Mouse (Mus musculus) midbrain, embryonic 11.5 days (tissue): ENCODE data around the gene Limk1. TPM values are rescaled to one million over a fixed set of nuclear protein-coding genes. Genes with fewer than 3 reads are reported as not detected.
A peak's percentile ranks its signal among the peaks of the same experiment; 100 is the strongest.

Experiments
- ATAC-seq: fragments of 200-750 bp; cut with Nextera tagmentation; 2 replicates; pipeline ENCODE4 v1.8.0; 2017; ENCODE audit warnings: moderate TSS enrichment, moderate library complexity; ENCODE audit not compliant: low FRiP score
- DNase-seq: peaks from one replicate; pipeline ENCODE4 v3.0.0; 2015; ENCODE audit warnings: low spot score; ENCODE audit errors: missing footprints
- H3K27ac ChIP-seq: fragments of 300-500 bp; sonication (generic); 2 replicates; pipeline ENCODE4 v1.5.1; 2014; ENCODE audit warnings: low read depth, low read length
- H3K27me3 ChIP-seq: fragments of 300-500 bp; sonication (generic); 2 replicates; pipeline ENCODE4 v1.6.1; 2014; ENCODE audit warnings: mild to moderate bottlenecking, low read length, moderate library complexity, mixed read lengths; ENCODE audit not compliant: control insufficient read depth, insufficient read depth
- H3K36me3 ChIP-seq: fragments of 300-500 bp; sonication (generic); 2 replicates; pipeline ENCODE4 v1.6.1; 2014; ENCODE audit warnings: mild to moderate bottlenecking, low read length, moderate library complexity, mixed read lengths; ENCODE audit not compliant: control insufficient read depth, insufficient read depth
- H3K4me1 ChIP-seq: fragments of 300-500 bp; sonication (generic); 2 replicates; pipeline ENCODE4 v1.6.1; 2014; ENCODE audit warnings: low read length; ENCODE audit not compliant: control insufficient read depth, insufficient read depth
- H3K4me2 ChIP-seq: fragments of 300-500 bp; sonication (generic); 2 replicates; pipeline ENCODE4 v1.6.1; 2014; ENCODE audit warnings: mild to moderate bottlenecking, moderate library complexity
- H3K4me3 ChIP-seq: fragments of 300-500 bp; sonication (generic); 2 replicates; pipeline ENCODE4 v1.5.1; 2014; ENCODE audit warnings: low read depth, low read length
- H3K9ac ChIP-seq: fragments of 300-500 bp; sonication (generic); 2 replicates; pipeline ENCODE4 v1.6.1; 2014; ENCODE audit warnings: low read length
- H3K9me3 ChIP-seq: fragments of 300-500 bp; sonication (generic); 2 replicates; pipeline ENCODE4 v1.6.1; 2016; ENCODE audit warnings: low read length; ENCODE audit not compliant: control insufficient read depth
- WGBS: fragments of 180-500 bp; shearing (Covaris S2); extraction: QIAGEN DNeasy Blood & Tissue Kit; methylation state at CpG from one replicate; pipeline ENCODE4 v1.1.7; 2014; 5-methylcytosine and 5-hydroxymethylcytosine counted together
- polyA plus RNA-seq: library from polyadenylated mRNA; unstranded; fragments of >200 nt; fragmentation: Nextera tagmentation; extraction: Ambion mirVana; gene quantifications from 2 replicates; pipeline ENCODE4 v1.2.1, GENCODE M21; 2014

The Limk1 gene
- 8.4 and 9.1 TPM in 2 replicates for polyA plus RNA-seq

GRCm38 (mm10) chr5:134688086-134688717, at the start of gene Limk1:
Gene Limk1, minus strand, starts transcription at chr5:134688598.
- DNase-seq: no peak
- 1% methylated on average over 61 of the region's 69 CpGs for WGBS

GRCm38 (mm10) chr5:134734920-134735319, 46.5 kb upstream of the Limk1 start:
- Histone ChIP-seq H3K4me3 (no peak overlapping the region), H3K27me3 (no peaks in the 10 kb centered on the region), H3K27ac (no peak overlapping the region), H3K4me2 (no peak overlapping the region), H3K4me1 (no peaks in the 10 kb centered on the region), H3K36me3 (no peaks in the 10 kb centered on the region), H3K9ac (no peak overlapping the region), H3K9me3 (no peaks in the 10 kb centered on the region)
- DNase-seq (peak; percentile 85), ATAC-seq (no peak)
- 88% methylated on average over 2 of the region's 2 CpGs for WGBS

More at GRCm38 (mm10) chr5:134688086-134688717, at the start of gene Limk1:
- Histone ChIP-seq H3K4me3 (peak within 1 kb of the TSS; percentile 79), H3K27me3 (no peaks in the 10 kb centered on the region), H3K4me1 (peaks cover 9% of the 10 kb centered on the region), H3K36me3 (no peaks in the 10 kb centered on the region), H3K9me3 (no peaks in the 10 kb centered on the region), H3K9ac (peak within 1 kb of the TSS; percentile 84), H3K4me2 (peak within 1 kb of the TSS; percentile 92), H3K27ac (peak within 1 kb of the TSS; percentile 61)
- peak; percentile 31 for ATAC-seq

GRCm38 (mm10) chr5:134734072-134734471, 45.7 kb upstream of the Limk1 start:
- Histone ChIP-seq H3K4me2 (no peak overlapping the region), H3K9me3 (no peaks in the 10 kb centered on the region), H3K4me1 (no peaks in the 10 kb centered on the region), H3K27ac (no peak overlapping the region), H3K9ac (no peak overlapping the region), H3K36me3 (no peaks in the 10 kb centered on the region), H3K4me3 (no peak overlapping the region), H3K27me3 (no peaks in the 10 kb centered on the region)
- ATAC-seq (no peak), DNase-seq (peak; percentile 0)
- 80% methylated on average over 5 of the region's 5 CpGs for WGBS

GRCm38 (mm10) chr5:134733241-134733640, 44.8 kb upstream of the Limk1 start:
- Histone ChIP-seq H3K4me3 (no peak overlapping the region), H3K4me1 (no peaks in the 10 kb centered on the region), H3K36me3 (no peaks in the 10 kb centered on the region), H3K27ac (no peak overlapping the region), H3K4me2 (no peak overlapping the region), H3K27me3 (no peaks in the 10 kb centered on the region), H3K9ac (no peak overlapping the region), H3K9me3 (no peaks in the 10 kb centered on the region)
- WGBS: 77% methylated on average over 4 of the region's 4 CpGs
- no peak for ATAC-seq
- DNase-seq: peak; percentile 73

GRCm38 (mm10) chr5:134729124-134729523, 40.7 kb upstream of the Limk1 start:
- ATAC-seq: no peak
- Histone ChIP-seq H3K4me1 (no peaks in the 10 kb centered on the region), H3K4me3 (no peak overlapping the region), H3K36me3 (no peaks in the 10 kb centered on the region), H3K9ac (no peak overlapping the region), H3K27me3 (no peaks in the 10 kb centered on the region), H3K27ac (no peak overlapping the region), H3K9me3 (no peaks in the 10 kb centered on the region), H3K4me2 (no peak overlapping the region)
- 91% methylated on average over 12 of the region's 12 CpGs for WGBS
- no peak for DNase-seq

- H3K27ac ChIP-seq: no peak overlapping the region
- H3K4me2 ChIP-seq: no peak overlapping the region
- H3K9ac ChIP-seq: no peak overlapping the region
- H3K4me1 ChIP-seq: no peaks in the 10 kb centered on the region
- no peak overlapping the region for H3K4me3 ChIP-seq
- no peaks in the 10 kb centered on the region for H3K27me3 ChIP-seq
- DNase-seq (no peak), ATAC-seq (no peak)
- no peaks in the 10 kb centered on the region for H3K9me3 ChIP-seq
- 84% methylated on average over 3 of the region's 3 CpGs for WGBS
- H3K36me3 ChIP-seq: no peaks in the 10 kb centered on the region
These were observed 40.1 kb upstream of the Limk1 start for GRCm38 (mm10) chr5:134728535-134728934.

GRCm38 (mm10) chr5:134727001-134727639, 38.7 kb upstream of the Limk1 start:
- no peak for DNase-seq
- ATAC-seq: no peak
- Histone ChIP-seq H3K4me1 (no peaks in the 10 kb centered on the region), H3K27me3 (no peaks in the 10 kb centered on the region), H3K9ac (no peak overlapping the region), H3K36me3 (no peaks in the 10 kb centered on the region), H3K9me3 (no peaks in the 10 kb centered on the region), H3K27ac (no peak overlapping the region), H3K4me3 (no peak overlapping the region), H3K4me2 (no peak overlapping the region)
- 83% methylated on average over 8 of the region's 8 CpGs for WGBS

GRCm38 (mm10) chr5:134725299-134725698, 36.9 kb upstream of the Limk1 start:
- no peaks in the 10 kb centered on the region for H3K36me3 ChIP-seq
- WGBS: 60% methylated on average over 4 of the region's 4 CpGs
- no peak overlapping the region for H3K4me2 ChIP-seq
- no peak overlapping the region for H3K9ac ChIP-seq
- DNase-seq: no peak
- H3K27me3 ChIP-seq: no peaks in the 10 kb centered on the region
- H3K9me3 ChIP-seq: no peaks in the 10 kb centered on the region
- H3K4me3 ChIP-seq: no peak overlapping the region
- ATAC-seq: no peak
- no peaks in the 10 kb centered on the region for H3K4me1 ChIP-seq
- no peak overlapping the region for H3K27ac ChIP-seq

- ATAC-seq (no peak), DNase-seq (no peak)
- 75% methylated on average over 4 of the region's 4 CpGs for whole genome bisulfite sequencing
- Histone ChIP-seq H3K4me1 (no peaks in the 10 kb centered on the region), H3K27me3 (no peaks in the 10 kb centered on the region), H3K9me3 (no peaks in the 10 kb centered on the region), H3K9ac (no peak overlapping the region), H3K4me3 (no peak overlapping the region), H3K4me2 (no peak overlapping the region), H3K27ac (no peak overlapping the region), H3K36me3 (no peaks in the 10 kb centered on the region)
These were observed 31.7 kb upstream of the Limk1 start for GRCm38 (mm10) chr5:134720058-134720457.
